Mouse (Mus musculus) C2C12 (cell line): Measurements from ENCODE around the gene Elovl6.

Experiments used
- CEBPB ChIP-seq: IDR thresholded peaks from one replicate; pipeline ENCODE4 v1.6.1; 2011; ENCODE audit warnings: low read depth, mild to moderate bottlenecking, control low read depth, moderate library complexity
- CTCF ChIP-seq: IDR thresholded peaks from one replicate; pipeline ENCODE4 v1.5.1; 2011; ENCODE audit not compliant: control insufficient read depth, insufficient read depth, insufficient read length
- FOSL1 ChIP-seq: IDR thresholded peaks from one replicate; pipeline ENCODE4 v1.8.0; 2011; ENCODE audit warnings: mild to moderate bottlenecking, low read length; ENCODE audit not compliant: poor library complexity, insufficient read depth, severe bottlenecking
- MAX ChIP-seq: IDR thresholded peaks from one replicate; pipeline ENCODE4 v1.6.1; 2011; ENCODE audit warnings: mild to moderate bottlenecking, control low read depth
- USF1 ChIP-seq: IDR thresholded peaks from one replicate; pipeline ENCODE4 v1.6.1; 2011; ENCODE audit warnings: low read depth, mild to moderate bottlenecking, control low read depth, moderate library complexity

GRCm38 (mm10) chr3:129657222-129657621 lies 125.1 kb downstream of the Elovl6 start:
- TF ChIP-seq MAX (no peak), CTCF (no peak), CEBPB (no peak), USF1 (no peak), FOSL1 (no peak)
